Mouse (Mus musculus) lung, adult 2 months (tissue): ENCODE results near the gene Gdf3. TPM values are rescaled to one million over a fixed set of nuclear protein-coding genes. Genes with fewer than 3 reads are reported as not detected.

ENCODE experiments used
- DNase-seq: peaks from one replicate; pipeline ENCODE4 v3.0.0; 2022
- H3K4me1 ChIP-seq: fragments of 200-500 bp; 2 replicates; pipeline ENCODE4 v1.6.1; 2011; ENCODE audit warnings: low read length; ENCODE audit not compliant: control insufficient read depth, insufficient read depth
- H3K4me3 ChIP-seq: fragments of 200-500 bp; replicated peaks from 2 replicates; pipeline ENCODE3; 2011; ENCODE audit warnings: low read depth, mild to moderate bottlenecking, control low read depth, low read length; ENCODE audit errors: extremely low read depth
- CTCF ChIP-seq: fragments of 200-500 bp; IDR thresholded peaks from 2 replicates; pipeline ENCODE4 v1.5.1; 2011; ENCODE audit warnings: mild to moderate bottlenecking, low read length, control low read depth; ENCODE audit not compliant: insufficient read depth
- POLR2A ChIP-seq: fragments of 200-500 bp; IDR thresholded peaks from 2 replicates; pipeline ENCODE4 v1.6.1; 2011; ENCODE audit warnings: low read depth, mild to moderate bottlenecking, control low read depth, low read length, borderline replicate concordance; ENCODE audit errors: extremely low read depth
- WGBS: fragments of 180-500 bp; shearing (Covaris S2); methylation state at CpG from one replicate; pipeline ENCODE4 v1.1.7; 2018; 5-methylcytosine and 5-hydroxymethylcytosine counted together
- polyA plus RNA-seq: library from polyadenylated mRNA; depleted of rRNA; stranded (reverse); fragments of >200 nt; gene quantifications from 2 replicates; pipeline ENCODE4 v1.2.3, GENCODE M21; 2012; rRNA removed

Gdf3 gene
- polyA plus RNA-seq, 1 experiment, result not detected

DNA sequence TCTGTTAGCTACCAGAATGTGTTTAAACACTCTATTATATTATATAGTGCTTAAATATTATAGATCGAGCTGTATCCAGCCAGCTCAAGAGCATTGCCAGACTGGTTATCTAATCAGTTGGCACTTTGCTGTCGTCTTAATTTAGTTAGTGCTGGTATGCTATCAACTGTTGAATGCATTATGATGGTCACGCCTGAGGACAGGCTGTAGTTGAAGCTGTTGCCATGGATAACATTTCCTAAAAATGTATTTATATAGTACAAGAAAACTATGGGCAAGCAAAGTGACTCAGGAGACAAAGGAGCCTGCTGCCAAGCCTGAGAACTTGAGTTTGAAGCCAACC is 38.3 kb downstream of the Gdf3 start:
- 50% methylated on average over 3 of the region's 3 CpGs for WGBS
- no peak for DNase-seq
- Histone ChIP-seq H3K4me3 (no peak overlapping the region), H3K4me1 (no peaks in the 10 kb centered on the region)
- no peak for TF ChIP-seq CTCF
- TF ChIP-seq POLR2A, result no peak

GRCm38 (mm10) chr6:122570695-122571616 is 38.9 kb downstream of the Gdf3 start:
- Histone ChIP-seq H3K4me1 (no peaks in the 10 kb centered on the region), H3K4me3 (no peak overlapping the region)
- DNase-seq, result no peak
- no peak for TF ChIP-seq CTCF
- no peak for TF ChIP-seq POLR2A
- 31% methylated on average over 8 of the region's 8 CpGs for WGBS

GRCm38 (mm10) chr6:122569762-122570161 is 40.1 kb downstream of the Gdf3 start:
- TF ChIP-seq POLR2A, result no peak
- TF ChIP-seq CTCF, result no peak
- Histone ChIP-seq H3K4me1 (no peaks in the 10 kb centered on the region), H3K4me3 (no peak overlapping the region)
- DNase-seq, result no peak
- WGBS, result 55% methylated on average over 1 of the region's 1 CpGs

GRCm38 (mm10) chr6:122569113-122569512 is 40.8 kb downstream of the Gdf3 start:
- Histone ChIP-seq H3K4me3 (no peak overlapping the region), H3K4me1 (no peaks in the 10 kb centered on the region)
- no peak for DNase-seq
- TF ChIP-seq CTCF (no peak), POLR2A (no peak)
- WGBS, result 62% methylated on average over 5 of the region's 5 CpGs

DNA sequence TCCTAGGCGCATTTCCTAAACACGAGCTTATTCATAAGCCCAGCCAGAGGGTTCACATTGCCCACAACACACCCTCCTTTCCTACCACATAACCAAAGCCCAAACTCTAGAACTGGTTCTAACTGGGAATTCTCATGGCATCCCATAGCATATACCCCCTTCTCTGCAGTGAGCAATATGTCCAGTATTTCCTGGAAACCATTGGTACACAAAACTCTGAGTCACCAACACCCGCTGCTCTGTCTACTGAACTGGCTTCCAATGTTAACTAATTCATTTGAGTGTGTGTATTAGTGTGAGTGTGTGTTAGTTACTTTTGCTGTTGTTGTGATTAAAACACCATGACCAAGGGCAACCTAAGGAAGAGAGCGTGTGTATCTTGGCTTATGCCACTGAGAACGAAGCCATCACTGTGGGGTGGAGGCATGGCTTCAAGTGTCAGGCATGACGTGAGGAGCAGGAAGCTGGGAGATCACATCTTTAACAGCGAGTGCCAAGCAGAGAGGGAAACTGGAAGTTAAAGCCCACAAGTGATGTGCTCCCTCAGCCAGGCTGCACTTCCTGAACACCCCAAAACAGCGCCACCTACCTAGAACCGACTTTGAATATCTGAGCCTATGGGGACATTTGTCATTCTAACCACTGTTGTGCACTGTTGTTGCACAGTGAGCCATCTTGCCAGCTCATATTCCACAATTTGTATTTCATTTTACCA is 44.7 kb downstream of the Gdf3 start:
- WGBS, result 80% methylated on average over 9 of the region's 9 CpGs
- DNase-seq, result no peak

GRCm38 (mm10) chr6:122562463-122562862 is 47.4 kb downstream of the Gdf3 start:
- TF ChIP-seq POLR2A, result no peak
- TF ChIP-seq CTCF, result peak; percentile 84
- WGBS, result 2% methylated on average over 6 of the region's 6 CpGs
- H3K4me1 ChIP-seq, result no peaks in the 10 kb centered on the region
- DNase-seq, result peak; percentile 32
- H3K4me3 ChIP-seq, result no peak overlapping the region

More for the DNA sequence above, 44.7 kb downstream of the Gdf3 start:
- no peaks in the 10 kb centered on the region for H3K4me1 ChIP-seq
- H3K4me3 ChIP-seq, result no peak overlapping the region
- no peak for TF ChIP-seq CTCF
- TF ChIP-seq POLR2A, result no peak

GRCm38 (mm10) chr6:122561005-122561404 is 48.9 kb downstream of the Gdf3 start:
- Histone ChIP-seq H3K4me3 (no peak overlapping the region), H3K4me1 (no peaks in the 10 kb centered on the region)
- 77% methylated on average over 20 of the region's 20 CpGs for WGBS
- TF ChIP-seq CTCF (no peak), POLR2A (no peak)
- no peak for DNase-seq

DNA sequence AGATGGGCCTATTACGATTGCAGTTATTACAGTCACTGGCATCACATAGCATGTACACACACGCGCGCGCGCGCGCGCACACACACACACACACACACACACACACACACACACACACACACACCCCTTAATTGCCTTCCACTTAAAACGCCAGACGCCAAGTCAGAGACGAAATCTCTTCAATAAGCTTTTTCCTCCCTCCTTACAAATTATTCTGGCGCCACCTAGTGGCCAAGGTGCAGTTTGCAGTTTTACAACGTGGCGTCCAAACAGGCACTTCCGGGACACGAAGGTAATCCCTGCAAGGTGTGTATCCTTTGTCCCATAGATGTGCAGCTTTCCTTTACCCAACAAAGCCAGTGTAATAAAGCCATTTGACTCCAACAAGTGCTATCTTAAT is 49.5 kb downstream of the Gdf3 start:
- 9% methylated on average over 17 of the region's 17 CpGs for WGBS
- DNase-seq, result peak; percentile 69
- TF ChIP-seq CTCF (peak; percentile 83), POLR2A (no peak)
- H3K4me3 ChIP-seq, result no peak overlapping the region
- no peaks in the 10 kb centered on the region for H3K4me1 ChIP-seq

GRCm38 (mm10) chr6:122556959-122557561 is 52.8 kb downstream of the Gdf3 start:
- Histone ChIP-seq H3K4me3 (no peak overlapping the region), H3K4me1 (no peaks in the 10 kb centered on the region)
- DNase-seq, result peak; percentile 52
- no peak for TF ChIP-seq POLR2A
- TF ChIP-seq CTCF, result peak; percentile 66
- WGBS, result 17% methylated on average over 15 of the region's 15 CpGs

Other genes starting within 250 kb of the Gdf3 start
- gene Rimklb, start 111.3 kb downstream of the Gdf3 start, polyA plus RNA-seq, result 0.33 and 0.42 TPM in 2 replicates
- gene Mfap5, start 104.2 kb downstream of the Gdf3 start, polyA plus RNA-seq, result 126 and 131 TPM in 2 replicates
- gene Aicda, start 56.3 kb downstream of the Gdf3 start, polyA plus RNA-seq, result not detected in 2 replicates
- 13.5 and 23.2 TPM in 2 replicates for gene Apobec1, start 7.6 kb downstream of the Gdf3 start, polyA plus RNA-seq
- gene Dppa3, start 16.3 kb upstream of the Gdf3 start, polyA plus RNA-seq, result not detected in 2 replicates
- 0.09 and 0.28 TPM in 2 replicates for gene Nanog, start 97.4 kb upstream of the Gdf3 start, polyA plus RNA-seq
- 2.6 and 7.4 TPM in 2 replicates for gene Slc2a3, start 191.6 kb upstream of the Gdf3 start, polyA plus RNA-seq
- gene Foxj2, start 209.8 kb upstream of the Gdf3 start, polyA plus RNA-seq, result 16.5 and 19.9 TPM in 2 replicates
- gene C3ar1, start 246.1 kb upstream of the Gdf3 start, polyA plus RNA-seq, result 1.9 and 3.7 TPM in 2 replicates